Mouse (Mus musculus) lung, embryonic 15.5 days (tissue): ENCODE results near the gene Klkb1. TPM values are rescaled to one million over a fixed set of nuclear protein-coding genes. Genes with fewer than 3 reads are reported as not detected.
A peak's percentile ranks its signal among the peaks of the same experiment; 100 is the strongest.

Experiments
- ATAC-seq: fragments of 200-750 bp; cut with Nextera tagmentation; 2 replicates; pipeline ENCODE4 v1.8.0; 2017; ENCODE audit warnings: moderate number of reproducible peaks, borderline replicate concordance; ENCODE audit not compliant: low FRiP score, low TSS enrichment; ENCODE audit errors: extremely low read depth
- H3K27ac ChIP-seq: fragments of 300-500 bp; sonication (generic); 2 replicates; pipeline ENCODE4 v1.5.1; 2015; ENCODE audit warnings: moderate library complexity, mild to moderate bottlenecking, inconsistent platforms
- H3K27me3 ChIP-seq: fragments of 300-500 bp; sonication (generic); 2 replicates; pipeline ENCODE4 v1.6.1; 2015; ENCODE audit warnings: inconsistent platforms
- H3K36me3 ChIP-seq: fragments of 300-500 bp; sonication (generic); 2 replicates; pipeline ENCODE4 v1.6.1; 2015; ENCODE audit warnings: inconsistent platforms
- H3K4me1 ChIP-seq: fragments of 300-500 bp; sonication (generic); 2 replicates; pipeline ENCODE4 v1.6.1; 2015; ENCODE audit warnings: inconsistent platforms
- H3K4me2 ChIP-seq: fragments of 300-500 bp; sonication (generic); 2 replicates; pipeline ENCODE4 v1.6.1; 2015; ENCODE audit warnings: inconsistent platforms, mild to moderate bottlenecking, moderate library complexity
- H3K4me3 ChIP-seq: fragments of 300-500 bp; sonication (generic); 2 replicates; pipeline ENCODE4 v1.5.1; 2015; ENCODE audit warnings: mild to moderate bottlenecking, inconsistent platforms
- H3K9ac ChIP-seq: fragments of 300-500 bp; sonication (generic); 2 replicates; pipeline ENCODE4 v1.6.1; 2015; ENCODE audit warnings: inconsistent platforms
- H3K9me3 ChIP-seq: fragments of 300-500 bp; sonication (generic); 2 replicates; pipeline ENCODE4 v1.6.1; 2016; ENCODE audit warnings: inconsistent platforms
- WGBS: fragments of 180-500 bp; shearing (Covaris S2); methylation state at CpG from one replicate; pipeline ENCODE4 v1.1.7; 2015; 5-methylcytosine and 5-hydroxymethylcytosine counted together
- polyA plus RNA-seq: library from polyadenylated mRNA; unstranded; fragments of >200 nt; fragmentation: Nextera tagmentation; extraction: Ambion mirVana; gene quantifications from 2 replicates; pipeline ENCODE4 v1.2.1, GENCODE M21; 2015

Klkb1 gene
- polyA plus RNA-seq, 1 experiment from 2014 or later = not detected

GRCm38 (mm10) chr8:45238282-45238681 is 56.4 kb downstream of the Klkb1 start:
- no peaks in the 10 kb centered on the region for H3K36me3 ChIP-seq
- no peak overlapping the region for H3K4me3 ChIP-seq
- H3K4me2 ChIP-seq = no peak overlapping the region
- ATAC-seq = no peak; the same call in 1 of the 2 replicates
- 0 out of 2 replicates have a peak, but pooled peaks cover 3% of the 10 kb centered on the region for H3K4me1 ChIP-seq
- H3K27ac ChIP-seq = no peak overlapping the region
- WGBS = 26% methylated on average over 3 of the region's 3 CpGs
- no peaks in the 10 kb centered on the region for H3K9me3 ChIP-seq
- H3K27me3 ChIP-seq = no peaks in the 10 kb centered on the region; the same call in 1 of the 2 replicates
- H3K9ac ChIP-seq = no peak overlapping the region

GRCm38 (mm10) chr8:45236164-45236912 is 58.3 kb downstream of the Klkb1 start:
- no peak overlapping the region for H3K4me3 ChIP-seq
- 21% methylated on average over 14 of the region's 14 CpGs for WGBS
- peak; percentile 55; the same call in 1 of the 2 replicates for ATAC-seq

GRCm38 (mm10) chr8:45235228-45235627 is 59.4 kb downstream of the Klkb1 start:
- Histone ChIP-seq H3K4me1 (0 out of 2 replicates have a peak, but pooled peaks cover 3% of the 10 kb centered on the region), H3K27me3 (no peaks in the 10 kb centered on the region; the same call in 1 of the 2 replicates)

More at GRCm38 (mm10) chr8:45236164-45236912, 58.3 kb downstream of the Klkb1 start:
- Histone ChIP-seq H3K9me3 (no peaks in the 10 kb centered on the region), H3K27me3 (no peaks in the 10 kb centered on the region; the same call in 1 of the 2 replicates), H3K9ac (no peak overlapping the region), H3K4me2 (0 out of 2 replicates have a peak overlapping the region, but pooled peaks have one; percentile 22), H3K4me1 (0 out of 2 replicates have a peak, but pooled peaks cover 3% of the 10 kb centered on the region), H3K27ac (no peak overlapping the region), H3K36me3 (no peaks in the 10 kb centered on the region)

GRCm38 (mm10) chr8:45233256-45233655 is 61.4 kb downstream of the Klkb1 start:
- no peak overlapping the region for H3K9ac ChIP-seq
- no peaks in the 10 kb centered on the region for H3K9me3 ChIP-seq
- H3K4me3 ChIP-seq = no peak overlapping the region
- H3K27me3 ChIP-seq = no peaks in the 10 kb centered on the region
- H3K4me2 ChIP-seq = no peak overlapping the region
- ATAC-seq = no peak
- 58% methylated on average over 3 of the region's 3 CpGs for WGBS
- H3K27ac ChIP-seq = no peak overlapping the region
- H3K4me1 ChIP-seq = 0 out of 2 replicates have a peak, but pooled peaks cover 3% of the 10 kb centered on the region
- H3K36me3 ChIP-seq = no peaks in the 10 kb centered on the region

More at GRCm38 (mm10) chr8:45235228-45235627, 59.4 kb downstream of the Klkb1 start:
- WGBS = 81% methylated on average over 6 of the region's 6 CpGs
- no peak overlapping the region for H3K4me3 ChIP-seq
- H3K27ac ChIP-seq = no peak overlapping the region
- no peak overlapping the region for H3K4me2 ChIP-seq
- no peak for ATAC-seq
- H3K9ac ChIP-seq = no peak overlapping the region
- H3K9me3 ChIP-seq = no peaks in the 10 kb centered on the region
- no peaks in the 10 kb centered on the region for H3K36me3 ChIP-seq

Other genes with a start within 250 kb of the Klkb1 start
- gene Mtnr1a, start 225.7 kb downstream of the Klkb1 start, polyA plus RNA-seq = 0.16 and 0.22 TPM in 2 replicates
- 0.33 TPM in 1 of 2 replicates, not detected in the other for gene F11, start 32.8 kb downstream of the Klkb1 start, polyA plus RNA-seq
- 0.21 TPM in 1 of 2 replicates, not detected in the other for gene Gm45753, start 13.6 kb upstream of the Klkb1 start, polyA plus RNA-seq
- gene Cyp4v3, start 38.4 kb upstream of the Klkb1 start, polyA plus RNA-seq = 1.0 and 1.3 TPM in 2 replicates
- gene Fam149a, start 87.4 kb upstream of the Klkb1 start, polyA plus RNA-seq = 11.4 and 13.8 TPM in 2 replicates
- gene Tlr3, start 116.2 kb upstream of the Klkb1 start, polyA plus RNA-seq = 2.3 and 3.5 TPM in 2 replicates
- 20.3 and 24.8 TPM in 2 replicates for gene Sorbs2, start 212.9 kb upstream of the Klkb1 start, polyA plus RNA-seq